Mouse (Mus musculus) erythroblast, embryonic 14.5 days (primary cell): Measurements from ENCODE around the gene Agtrap.

Experiments
- GATA1 ChIP-seq: IDR thresholded peaks from 2 replicates; pipeline ENCODE4 v1.6.1; 2012; ENCODE audit warnings: low read length, inconsistent platforms, mixed read lengths
- TAL1 ChIP-seq: IDR thresholded peaks from 3 replicates; pipeline ENCODE4 v1.6.1; 2012; ENCODE audit warnings: low read length, inconsistent platforms, mixed read lengths

DNA sequence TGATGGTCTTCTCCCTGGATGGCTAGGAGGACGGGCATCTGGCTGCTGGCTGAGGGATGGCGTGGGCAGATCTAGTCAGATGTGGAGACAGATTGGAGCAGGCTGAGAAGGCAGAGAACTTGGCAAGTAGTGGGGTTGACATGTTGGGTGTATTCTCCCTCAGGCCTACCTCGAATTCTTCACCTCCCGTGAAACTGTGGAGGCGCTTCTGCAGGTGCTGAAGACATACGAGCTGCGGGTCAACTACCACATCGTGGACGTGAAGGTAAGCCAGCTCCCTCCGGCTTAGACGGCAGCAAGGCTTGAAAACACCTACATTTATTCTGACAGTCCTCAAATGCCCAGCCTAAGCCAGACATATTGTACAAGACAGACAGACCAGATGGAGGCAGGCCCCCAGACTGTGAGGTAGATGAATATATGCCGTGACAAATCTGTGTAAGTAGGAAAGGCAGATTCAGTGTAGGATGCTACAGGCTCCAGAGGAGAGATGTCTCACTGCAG, 34.4 kb downstream of the Agtrap start:
- no peak for TF ChIP-seq TAL1
- no peak for TF ChIP-seq GATA1
